ENCODE assay signal across 14 mouse cellular contexts in genomic region chr2:119311544-119311943, GRCm38 (mm10). TPM values are rescaled to one million over a fixed set of nuclear protein-coding genes. Genes with fewer than 3 reads are reported as not detected.
DNase-seq lines count a peak whose midpoint lies in the region; ATAC-seq and TF ChIP-seq lines count a peak whose summit lies in the region.
"Had no signal": no experiment of that assay in that cellular context is flagged by ENCODE, and none has a peak within 500 bp of the region (broad histone marks: within the 10 kb centered on the region; RNA-seq: fewer than 3 reads in every experiment).

No protein-coding gene starts in this region.

- 0 out of 2 replicates have a peak, but pooled peaks have one; percentile 12 for TF ChIP-seq POLR2A in lung, adult 2 months (IDR thresholded peaks at IDR 0.05; ENCODE audit: borderline replicate concordance, extremely low read depth, low read depth, low read length)

- no peak overlapping the region for H3K4me3 ChIP-seq in lung, adult 2 months (replicated peaks; ENCODE audit: extremely low read depth, low read depth, low read length)
- no peak overlapping the region for H3K4me3 ChIP-seq in heart, postnatal 0 days (ENCODE audit: low read depth, low read length)
- no peak overlapping the region for H3K4me3 ChIP-seq in midbrain, embryonic 10.5 days
- H3K4me3 ChIP-seq: neural tube, embryonic 13.5 days had no signal

- no peak for TF ChIP-seq CTCF in lung, adult 2 months (IDR thresholded peaks at IDR 0.05; ENCODE audit: insufficient read depth, low read length)
- no peak for TF ChIP-seq CTCF in heart, postnatal 0 days (IDR thresholded peaks at IDR 0.05; ENCODE audit: low read depth)

- peaks cover 15% of the 10 kb centered on the region for H3K4me1 ChIP-seq in lung, adult 2 months (ENCODE audit: control insufficient read depth, insufficient read depth, low read length)
- no peaks in the 10 kb centered on the region for H3K4me1 ChIP-seq in heart, postnatal 0 days (ENCODE audit: control insufficient read depth, insufficient read depth)
- peaks cover 37% of the 10 kb centered on the region for H3K4me1 ChIP-seq in midbrain, embryonic 10.5 days

- H3K9ac ChIP-seq in heart, postnatal 0 days (replicated peaks; ENCODE audit: low read depth, low read length) = no peak overlapping the region
- H3K9ac ChIP-seq: neural tube, embryonic 13.5 days had no signal

- H3K27me3 ChIP-seq in heart, postnatal 0 days (ENCODE audit: control insufficient read depth, insufficient read depth, low read length) = no peaks in the 10 kb centered on the region
- H3K27me3 ChIP-seq in midbrain, embryonic 10.5 days (ENCODE audit: low read depth, poor library complexity, severe bottlenecking) = peaks cover 46% of the 10 kb centered on the region

- 35% methylated on average over 12 of the region's 12 CpGs for WGBS in lung, adult 2 months
- 43% methylated on average over 12 of the region's 12 CpGs for WGBS in heart, postnatal 0 days
- WGBS in midbrain, embryonic 10.5 days = 51% methylated on average over 12 of the region's 12 CpGs

- no peak for DNase-seq in lung, adult 2 months
- DNase-seq in lung, adult 18-20 months = no peak
- DNase-seq in heart, postnatal 0 days (ENCODE audit: low spot score) = no peak
- peak; percentile 83 to 85 for DNase-seq in kidney, postnatal 36 days
- DNase-seq in frontal cortex, postnatal 36 days (ENCODE audit: low spot score in 2 of 2) = no peak
- no peak for DNase-seq in layer of hippocampus, postnatal 14 days (ENCODE audit: low spot score in 2 of 2)
- no peak for DNase-seq in gastrocnemius, postnatal 4 days (ENCODE audit: low spot score in 2 of 2)
- no peak for DNase-seq in midbrain, embryonic 10.5 days (ENCODE audit: low spot score)
- DNase-seq: cerebellum, postnatal 10 days; gastrocnemius, postnatal 10 days; right cerebral cortex, postnatal 14 days; thymus, adult 18-20 months had no signal

- no peaks in the 10 kb centered on the region for H3K9me3 ChIP-seq in heart, postnatal 0 days (replicated peaks; ENCODE audit: control insufficient read depth, low read length)
- peaks cover 4% of the 10 kb centered on the region; the same call in 1 of the 2 replicates for H3K9me3 ChIP-seq in midbrain, embryonic 10.5 days (replicated peaks)
- H3K9me3 ChIP-seq: neural tube, embryonic 13.5 days had no signal

- no peaks in the 10 kb centered on the region for H3K36me3 ChIP-seq in heart, postnatal 0 days (replicated peaks; ENCODE audit: control insufficient read depth, insufficient read depth, low read length)
- H3K36me3 ChIP-seq in midbrain, embryonic 10.5 days = no peaks in the 10 kb centered on the region
- H3K36me3 ChIP-seq: neural tube, embryonic 13.5 days had no signal

- H3K4me2 ChIP-seq in heart, postnatal 0 days (ENCODE audit: low read depth, low read length) = no peak overlapping the region
- H3K4me2 ChIP-seq: neural tube, embryonic 13.5 days had no signal

- H3K27ac ChIP-seq in heart, postnatal 0 days (ENCODE audit: low read depth) = peak overlapping the region; percentile 65
- H3K27ac ChIP-seq in midbrain, embryonic 10.5 days (replicated peaks) = no peak overlapping the region
- H3K27ac ChIP-seq: neural tube, embryonic 13.5 days had no signal

- peak; percentile 36; the same call in 1 of the 2 replicates for ATAC-seq in heart, postnatal 0 days (ENCODE audit: insufficient read depth, low read depth)

- no peak for TF ChIP-seq EP300 in heart, postnatal 0 days (IDR thresholded peaks at IDR 0.05; ENCODE audit: low read depth)

RNA-seq across cellular contexts. Expression of gene Dll4, which starts 14.0 kb away (rescaled TPM):
- 114 TPM in 2 replicates for polyA plus RNA-seq in lung, adult 2 months (2012; rRNA removed)
- 5.0 and 6.6 TPM in 2 replicates for total RNA-seq in heart, postnatal 0 days (2014; rRNA removed; ENCODE audit: low replicate concordance)
- polyA plus RNA-seq in heart, postnatal 0 days (2015; fragmentation: Nextera tagmentation; extraction: Ambion mirVana) = 5.7 and 6.2 TPM in 2 replicates
- 1 to 10 TPM; 5.6 to 6.3 TPM for total RNA-seq in layer of hippocampus, postnatal 14 days (2021)
- total RNA-seq in gastrocnemius, postnatal 4 days (2021) = 10 to 100 TPM; 13.7 to 13.9 TPM
- polyA plus RNA-seq in midbrain, embryonic 10.5 days (2016; fragmentation: Nextera tagmentation; extraction: Ambion mirVana) = 5.7 TPM in 2 replicates

RNA-seq across cellular contexts. Expression of gene Vps18, which starts 23.0 kb away (rescaled TPM):
- 24.1 and 25.9 TPM in 2 replicates for polyA plus RNA-seq in lung, adult 2 months (2012; rRNA removed)
- total RNA-seq in heart, postnatal 0 days (2014; rRNA removed; ENCODE audit: low replicate concordance) = 14.3 and 16.2 TPM in 2 replicates
- 8.0 and 8.3 TPM in 2 replicates for polyA plus RNA-seq in heart, postnatal 0 days (2015; fragmentation: Nextera tagmentation; extraction: Ambion mirVana)
- 10 to 100 TPM; 34.0 to 34.3 TPM for total RNA-seq in layer of hippocampus, postnatal 14 days (2021)
- total RNA-seq in gastrocnemius, postnatal 4 days (2021) = 10 to 100 TPM; 12.6 to 13.0 TPM
- polyA plus RNA-seq in midbrain, embryonic 10.5 days (2016; fragmentation: Nextera tagmentation; extraction: Ambion mirVana) = 23.1 and 27.5 TPM in 2 replicates

RNA-seq across cellular contexts. Expression of gene Chac1, which starts 39.5 kb away (rescaled TPM):
- polyA plus RNA-seq in lung, adult 2 months (2012; rRNA removed) = 9.2 and 10.7 TPM in 2 replicates
- total RNA-seq in heart, postnatal 0 days (2014; rRNA removed; ENCODE audit: low replicate concordance) = 0.11 and 0.27 TPM in 2 replicates
- polyA plus RNA-seq in heart, postnatal 0 days (2015; fragmentation: Nextera tagmentation; extraction: Ambion mirVana) = 0.30 and 0.52 TPM in 2 replicates
- total RNA-seq in layer of hippocampus, postnatal 14 days (2021) = 1 to 10 TPM; 6.6 to 7.8 TPM
- under 1 TPM; 0.65 to 0.88 TPM for total RNA-seq in gastrocnemius, postnatal 4 days (2021)
- 0.78 and 0.95 TPM in 2 replicates for polyA plus RNA-seq in midbrain, embryonic 10.5 days (2016; fragmentation: Nextera tagmentation; extraction: Ambion mirVana)

RNA-seq across cellular contexts. Expression of gene Rhov, which starts 40.5 kb away (rescaled TPM):
- polyA plus RNA-seq in lung, adult 2 months (2012; rRNA removed) = 1.6 and 3.0 TPM in 2 replicates
- total RNA-seq in heart, postnatal 0 days (2014; rRNA removed; ENCODE audit: low replicate concordance) = 3.4 TPM in 1 of 2 replicates, not detected in the other
- 0.19 TPM in 1 of 2 replicates, not detected in the other for polyA plus RNA-seq in heart, postnatal 0 days (2015; fragmentation: Nextera tagmentation; extraction: Ambion mirVana)
- 1 to 10 TPM; 9.4 to 9.6 TPM for total RNA-seq in layer of hippocampus, postnatal 14 days (2021)
- total RNA-seq in gastrocnemius, postnatal 4 days (2021) = under 1 TPM in 1 of 2 experiments, not detected in 1; 0.16 TPM
- 0.83 and 1.9 TPM in 2 replicates for polyA plus RNA-seq in midbrain, embryonic 10.5 days (2016; fragmentation: Nextera tagmentation; extraction: Ambion mirVana)
- total RNA-seq: gastrocnemius, postnatal 10 days; megakaryocyte progenitor cell, adult 5-6 weeks had no signal

Comparison
In these comparisons a context has a peak if more than half of its experiments do, and no peak if none do; other contexts are left out.
1. DNase-seq: peak in kidney, postnatal 36 days (2 of 2); none in lung, adult 2 months (single experiment), lung, adult 18-20 months (0 of 2), heart, postnatal 0 days (single experiment), frontal cortex, postnatal 36 days (0 of 2), layer of hippocampus, postnatal 14 days (0 of 2), gastrocnemius, postnatal 4 days (0 of 2) and midbrain, embryonic 10.5 days (single experiment).